Mouse (Mus musculus): ENCODE data around the gene Exosc9.

GRCm38 (mm10) chr3:36605894-36606783, 53.7 kb downstream of the Exosc9 start:
- TF ChIP-seq TAL1 (IDR thresholded peaks at IDR 0.05; ENCODE audit: low read length) (no peak), GATA1 (IDR thresholded peaks at IDR 0.05; ENCODE audit: low read length) (no peak)

All from erythroblast, embryonic 14.5 days (primary cell).